Mouse (Mus musculus): ENCODE data around the gene Uvrag.

The Uvrag gene

DNA sequence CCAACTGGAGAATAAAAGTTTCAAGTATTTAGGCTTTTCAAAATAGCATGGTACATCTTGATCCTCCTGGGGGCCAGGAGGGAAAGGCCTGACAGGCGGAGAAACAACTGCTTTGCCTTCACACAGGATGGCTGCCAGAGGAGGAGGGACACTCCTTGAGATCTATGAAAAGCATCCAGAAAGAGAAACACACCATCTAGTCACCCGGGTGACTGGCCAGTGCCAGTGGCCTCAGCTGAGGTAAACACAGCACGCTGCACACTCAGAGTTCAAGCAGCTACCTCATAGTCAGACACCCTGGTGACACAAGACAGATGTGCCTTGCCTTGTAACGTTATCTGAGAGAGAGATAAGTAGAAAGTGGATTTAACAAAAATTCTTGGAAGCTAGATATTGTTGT is 120.6 kb downstream of the Uvrag start:
- no peak for DNase-seq (ENCODE audit: low read depth)

DNA sequence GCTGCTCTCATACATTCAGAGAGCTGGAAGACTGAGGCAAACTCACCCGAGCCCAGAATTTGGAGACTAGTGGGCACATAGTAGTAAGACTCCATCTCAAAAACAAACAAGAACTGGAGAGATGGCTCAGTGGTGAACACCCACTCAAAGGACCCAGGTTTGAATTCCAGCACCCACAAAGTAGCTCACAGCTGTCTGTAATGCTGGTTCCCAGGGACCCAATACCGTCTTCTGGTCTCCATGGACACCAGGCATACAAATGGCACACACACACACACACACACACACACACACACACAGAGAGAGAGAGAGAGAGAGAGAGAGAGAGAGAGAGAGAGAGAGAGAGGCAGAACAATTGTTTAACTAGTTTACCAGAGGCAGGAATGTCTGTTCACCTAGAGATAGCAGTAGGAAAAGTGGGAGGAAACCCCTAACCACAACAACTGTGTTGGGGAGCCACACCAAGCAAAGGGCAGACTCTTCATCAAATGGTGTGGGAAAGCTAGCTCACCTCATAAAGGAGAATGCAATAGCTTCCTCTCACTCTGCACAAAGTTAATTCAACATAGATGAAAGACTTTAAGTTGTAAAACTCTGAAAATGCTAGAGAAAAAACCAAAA is 123.6 kb downstream of the Uvrag start:
- peak; percentile 36 for DNase-seq (ENCODE audit: low read depth)

DNA sequence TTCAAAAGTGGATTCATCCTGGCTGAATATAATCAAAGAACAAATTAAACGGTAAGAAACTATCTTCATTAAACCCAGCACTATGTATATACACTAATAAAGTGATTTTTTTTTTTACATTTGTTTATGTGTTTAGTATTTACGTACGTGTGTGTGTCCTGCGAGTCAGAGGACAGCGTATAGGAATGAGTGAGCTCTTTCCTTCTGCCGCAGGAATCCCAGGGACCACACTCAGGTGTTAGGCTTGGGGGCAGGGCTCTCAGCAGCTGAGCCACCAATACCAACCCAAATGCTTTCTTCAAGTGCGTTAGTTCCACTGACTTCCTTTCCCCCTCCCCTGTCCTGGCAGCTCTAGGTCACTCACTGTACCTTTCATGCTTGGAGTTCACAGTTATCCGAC is 125.0 kb downstream of the Uvrag start:
- no peak for DNase-seq (ENCODE audit: low read depth)

DNA sequence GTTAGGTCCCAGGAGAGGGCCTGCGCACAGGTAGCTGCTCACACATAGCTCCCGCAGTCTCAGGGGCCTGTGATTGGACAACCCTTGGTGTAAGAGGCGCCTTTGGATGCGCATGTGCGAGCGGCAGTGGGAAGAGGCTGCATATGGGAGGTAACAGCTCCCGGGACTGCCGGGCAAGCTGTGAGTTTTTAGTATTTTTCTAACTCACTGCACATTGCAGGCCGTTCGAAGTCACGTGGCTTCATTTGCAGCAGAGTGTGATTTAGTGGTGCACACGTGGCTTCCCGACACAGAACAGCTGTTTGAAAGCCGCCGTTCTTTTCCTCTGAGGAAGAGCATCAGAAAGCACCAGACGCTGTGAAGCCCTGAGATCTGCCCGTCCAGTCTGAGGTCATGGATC is 125.5 kb downstream of the Uvrag start:
- no peak for DNase-seq (ENCODE audit: low read depth)

DNA sequence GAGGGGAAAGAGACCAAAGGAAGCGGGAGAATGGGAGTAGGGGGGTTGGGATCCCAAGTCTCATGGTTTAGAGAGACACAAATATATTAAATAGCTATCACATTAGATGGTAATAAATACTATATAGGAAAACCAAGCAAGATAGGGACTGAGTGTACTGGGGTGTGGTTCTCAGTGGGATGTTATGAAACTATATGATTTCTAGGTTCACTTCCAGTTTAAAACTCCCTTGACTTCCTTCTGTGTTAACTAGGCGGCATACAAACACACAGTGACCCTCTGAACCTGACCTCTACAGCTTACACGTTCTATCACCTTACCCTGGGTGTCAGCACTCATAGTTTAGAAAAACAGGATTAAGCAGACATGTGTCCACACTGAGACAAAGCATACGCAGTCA is 126.3 kb downstream of the Uvrag start:
- no peak for DNase-seq (ENCODE audit: low read depth)

DNA sequence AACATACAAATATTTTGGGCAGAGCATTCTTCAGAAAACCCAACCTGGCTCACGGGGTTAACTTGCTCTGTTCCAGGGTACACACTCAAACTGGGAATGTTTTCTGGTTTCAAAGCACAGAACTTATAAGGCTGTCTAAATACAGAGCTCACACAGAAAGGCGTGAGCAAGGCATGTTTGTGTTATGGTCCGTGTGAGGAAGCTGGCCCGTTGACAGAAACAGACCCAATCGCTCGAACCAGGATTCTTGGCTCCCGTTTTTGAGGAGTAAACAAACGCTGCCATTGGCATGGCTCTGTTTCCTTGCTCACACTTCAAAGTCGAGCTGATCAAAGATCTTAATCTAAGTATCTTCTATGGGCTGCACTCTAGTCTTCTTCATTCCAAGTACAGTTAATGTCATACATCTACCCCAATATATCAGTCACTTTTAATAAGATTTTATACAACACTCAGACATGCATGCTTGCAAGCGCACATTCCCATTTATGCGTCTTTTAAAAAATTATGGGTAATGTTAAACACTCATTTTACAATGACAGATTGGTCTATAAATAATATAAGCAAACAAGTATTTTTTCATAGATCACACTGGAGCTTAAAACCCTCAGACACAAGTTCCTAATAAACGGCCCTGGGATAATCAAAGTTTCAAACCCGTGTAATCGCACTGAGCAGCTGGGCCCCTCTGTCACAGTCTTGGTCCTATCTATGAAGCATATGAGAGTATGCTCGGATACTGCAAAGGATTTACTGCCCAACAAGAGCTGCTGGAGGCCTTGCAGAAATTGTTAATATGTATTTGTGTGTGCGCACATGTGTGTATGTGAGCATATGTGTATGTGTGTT is 133.2 kb downstream of the Uvrag start:
- DNase-seq (ENCODE audit: low read depth) = no peak

DNA sequence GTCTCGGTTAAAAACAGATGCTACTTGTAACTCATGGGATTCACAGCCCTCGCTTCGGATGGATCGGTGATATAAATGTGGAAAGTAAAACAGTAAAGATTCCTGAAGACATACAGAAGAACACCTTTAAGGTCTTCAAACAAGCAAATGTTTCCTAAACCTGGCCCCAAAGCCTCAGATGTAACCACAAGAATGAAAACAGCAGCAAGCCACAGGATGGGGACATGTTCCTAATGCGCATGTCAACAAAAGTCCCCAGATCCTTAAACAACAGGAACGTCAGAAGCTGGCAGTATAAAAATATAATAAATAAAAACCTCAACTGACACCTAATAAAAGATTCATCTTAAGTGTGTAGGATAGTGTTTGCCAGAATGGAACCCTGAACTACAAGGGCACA is 137.7 kb downstream of the Uvrag start:
- peak; percentile 74 for DNase-seq (ENCODE audit: low read depth)

DNA sequence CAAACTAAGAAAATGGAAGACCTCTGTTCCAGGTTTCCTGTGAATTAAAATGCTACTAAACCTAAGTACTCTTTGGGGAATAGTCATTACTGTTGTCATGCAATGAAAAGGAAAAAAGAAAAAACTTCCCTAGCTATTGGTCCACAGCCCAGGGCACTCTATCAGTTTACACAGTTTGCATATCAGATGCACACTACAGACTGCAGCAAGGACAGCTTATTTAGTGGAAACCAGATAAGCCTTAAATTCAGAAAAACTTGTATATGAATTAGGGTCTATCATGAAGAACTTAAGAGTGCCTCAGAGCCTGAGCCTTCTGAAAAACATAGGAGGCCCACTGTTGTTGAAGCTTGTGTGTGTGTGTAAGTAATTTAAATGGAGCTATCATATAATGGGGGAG is 142.2 kb downstream of the Uvrag start:
- no peak for DNase-seq (ENCODE audit: low read depth)

DNA sequence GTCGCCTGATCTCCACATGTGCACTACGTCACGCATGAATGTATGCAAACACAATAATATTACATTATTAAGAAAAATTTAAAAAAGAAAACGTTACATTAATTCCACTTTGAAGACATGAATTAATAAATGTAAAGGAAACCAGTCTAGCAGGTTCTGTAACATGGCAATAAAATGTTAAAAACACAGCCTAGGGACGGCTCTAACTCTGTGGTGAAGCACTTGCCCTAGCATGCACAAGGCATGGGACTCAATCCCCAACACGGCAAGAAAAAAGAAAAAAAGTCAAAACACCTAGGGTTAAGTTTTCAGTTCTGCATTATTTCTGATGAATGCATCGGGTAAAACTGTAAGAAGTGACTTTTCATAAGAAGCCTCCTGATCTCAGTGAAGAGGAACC is 143.2 kb downstream of the Uvrag start:
- no peak for DNase-seq (ENCODE audit: low read depth)

DNA sequence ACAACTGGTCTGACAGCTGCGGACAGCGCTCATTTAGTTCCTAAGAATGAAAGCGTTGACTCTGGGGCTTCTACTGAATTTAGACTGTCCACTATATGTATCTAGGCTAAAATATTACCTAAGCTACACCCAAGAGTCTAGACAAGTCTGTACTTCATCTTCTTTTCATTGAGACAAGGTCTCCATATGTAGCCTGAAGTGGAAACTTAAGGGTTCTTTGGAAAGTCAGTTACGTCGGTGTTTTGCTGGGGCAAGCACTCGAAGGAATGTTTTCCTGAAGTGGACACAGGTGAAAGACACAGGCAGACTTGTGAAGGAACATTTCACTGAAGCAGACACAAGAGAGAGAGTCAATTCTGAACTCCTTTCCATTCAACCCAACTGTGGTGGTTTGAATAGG is 144.2 kb downstream of the Uvrag start:
- no peak for DNase-seq (ENCODE audit: low read depth)

DNA sequence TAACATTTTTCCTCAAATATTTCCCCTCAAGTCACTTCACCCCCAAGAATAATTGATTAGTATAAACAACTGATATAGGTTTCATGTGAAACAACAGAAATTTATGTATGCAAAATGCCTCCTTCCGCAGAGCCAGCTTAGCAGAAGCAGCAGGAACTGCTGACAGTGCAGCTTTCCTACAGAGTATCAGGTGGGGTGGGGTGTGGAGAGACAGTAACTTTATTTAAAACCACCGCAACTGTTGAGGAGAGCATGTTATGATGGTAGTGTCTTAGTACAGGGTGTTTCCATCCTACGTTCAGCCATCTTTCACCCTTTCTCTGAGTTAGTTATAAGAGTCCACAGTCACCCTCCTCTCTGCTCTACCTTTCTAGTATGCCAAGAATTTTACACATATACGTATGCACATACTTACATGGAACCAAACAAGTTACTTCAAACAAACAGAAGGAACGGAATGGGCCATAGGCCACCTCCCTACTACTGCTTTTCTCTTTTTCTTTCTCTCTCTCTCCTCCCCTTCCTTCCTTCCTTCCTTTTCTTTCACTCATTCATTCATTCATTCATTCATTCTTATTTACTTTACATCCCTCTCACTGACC is 145.7 kb downstream of the Uvrag start:
- peak; percentile 22 for DNase-seq (ENCODE audit: low read depth)

DNA sequence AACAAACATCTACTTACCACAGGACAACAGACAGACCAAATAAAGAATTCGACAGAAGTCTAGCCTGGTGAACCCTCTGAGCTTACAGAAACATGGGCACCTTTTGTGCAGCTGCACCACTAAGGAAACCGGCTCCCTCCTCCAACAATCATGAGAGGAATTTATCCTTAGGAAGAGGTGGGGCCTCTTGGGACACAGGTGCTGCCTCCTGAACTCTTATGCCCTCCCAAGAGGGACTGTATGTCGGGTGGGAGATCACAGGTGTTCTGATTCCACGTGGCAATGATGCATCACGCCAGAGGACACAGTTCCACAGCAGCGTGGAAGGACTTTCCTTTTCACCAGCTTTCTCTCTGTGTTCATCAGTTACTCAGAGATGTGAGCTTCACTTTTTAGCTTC is 146.8 kb downstream of the Uvrag start:
- DNase-seq (ENCODE audit: low read depth) = no peak

DNA sequence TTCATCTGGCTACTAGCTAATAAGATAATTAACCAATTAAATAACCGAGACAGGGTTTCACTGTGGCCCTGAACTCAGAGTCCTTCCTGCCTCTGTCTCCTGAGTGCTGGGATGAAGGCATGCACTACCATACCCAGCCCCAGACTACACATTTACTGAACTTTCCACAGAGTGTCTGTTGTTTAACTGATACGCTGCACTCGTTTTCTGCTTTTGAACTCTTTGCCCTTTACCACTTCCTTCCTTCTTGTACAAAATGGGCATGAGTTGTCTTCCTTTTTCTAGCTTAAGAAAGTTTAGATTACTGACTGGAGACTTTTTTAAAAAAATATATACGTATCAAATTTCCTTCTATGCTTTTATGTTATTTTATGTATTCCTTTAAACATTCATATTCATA is 147.5 kb downstream of the Uvrag start:
- peak; percentile 64 for DNase-seq (ENCODE audit: low read depth)

DNA sequence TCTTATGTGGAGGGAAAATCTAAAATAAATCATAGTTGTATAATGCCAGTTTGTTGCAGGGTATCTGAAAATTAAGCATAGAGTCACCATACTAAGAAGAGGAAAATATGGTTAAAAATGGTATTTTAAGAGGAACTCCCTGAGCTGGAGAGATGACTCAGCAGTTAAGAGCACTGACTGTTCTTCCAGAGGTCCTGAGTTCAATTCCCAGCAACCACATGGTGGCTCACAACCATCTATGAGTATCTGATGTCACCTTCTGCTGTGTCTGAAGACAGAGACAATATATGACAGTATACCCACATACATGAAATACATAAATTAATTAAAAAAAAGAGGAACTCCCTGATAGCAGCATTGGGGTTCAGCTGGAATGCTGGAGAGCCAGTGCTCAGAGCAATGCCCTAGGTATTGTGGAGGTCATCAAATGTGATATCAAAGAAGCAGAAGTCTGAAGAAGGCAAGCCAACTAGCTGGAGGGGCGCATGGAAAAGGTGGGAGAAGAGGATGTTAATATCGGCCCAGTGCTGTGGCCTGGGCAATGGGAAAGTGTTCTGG is 149.7 kb downstream of the Uvrag start:
- DNase-seq (ENCODE audit: low read depth) = no peak

DNA sequence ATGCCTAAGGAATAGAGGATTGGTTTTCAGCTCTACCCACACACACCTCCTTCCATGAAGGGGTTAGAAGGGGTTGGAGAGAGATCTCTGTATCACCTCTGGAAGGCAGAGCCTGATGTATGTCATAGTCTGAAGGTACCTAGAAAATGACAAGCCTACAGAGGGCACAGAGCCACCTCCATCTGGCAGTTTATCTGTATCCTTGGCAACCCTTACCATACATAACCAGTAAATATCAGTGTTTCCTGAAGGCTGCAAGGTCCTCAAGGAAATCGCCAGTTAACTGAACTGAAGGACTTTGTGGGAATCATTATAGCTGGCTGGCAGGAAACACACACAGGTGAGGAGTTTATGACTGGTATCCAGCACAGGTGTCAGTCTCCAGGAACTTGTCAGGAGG is 150.4 kb downstream of the Uvrag start:
- no peak for DNase-seq (ENCODE audit: low read depth)

DNA sequence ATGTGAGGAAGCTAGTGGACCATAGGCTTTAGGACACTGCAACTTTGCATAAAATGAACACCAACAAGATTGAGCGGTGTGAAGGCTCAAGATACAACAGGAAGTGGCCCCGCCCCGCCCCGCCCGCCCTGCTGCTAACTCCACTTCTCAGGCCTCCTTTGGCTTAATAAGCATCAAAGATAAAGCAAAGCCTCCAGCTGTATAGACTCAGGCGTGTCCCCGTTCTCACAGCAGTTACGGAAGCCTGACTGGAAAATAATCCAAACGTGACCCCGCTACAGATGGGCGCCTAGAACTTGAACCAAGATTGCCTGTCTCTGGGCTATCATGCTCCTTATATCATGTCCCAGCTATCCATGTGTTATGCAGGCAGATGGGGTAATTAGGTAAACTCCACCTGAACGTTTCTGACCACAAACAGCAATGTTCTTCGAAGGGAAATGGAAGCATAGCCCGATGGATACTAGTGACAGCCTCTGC is 153.9 kb downstream of the Uvrag start:
- DNase-seq (ENCODE audit: low read depth) = no peak

DNA sequence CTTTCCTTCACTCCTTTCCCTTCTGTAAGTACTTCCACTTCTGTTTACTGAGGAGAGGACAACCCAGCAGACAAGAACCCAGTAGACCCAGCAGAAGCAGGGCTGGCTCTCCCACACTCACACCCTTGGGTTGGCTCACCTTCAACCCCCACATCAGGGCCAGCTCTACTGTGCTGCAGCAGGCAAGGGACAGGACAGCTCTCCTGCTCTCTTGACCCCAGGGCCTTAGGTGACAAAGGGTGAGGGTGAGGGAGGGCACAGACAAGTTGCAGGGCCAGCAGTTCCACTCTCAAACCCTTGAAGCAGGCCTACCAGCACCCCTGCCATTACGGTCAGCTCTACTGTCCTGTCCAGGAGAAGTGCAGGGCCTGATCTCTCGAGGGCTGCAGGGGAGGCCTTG is 155.0 kb downstream of the Uvrag start:
- no peak for DNase-seq (ENCODE audit: low read depth)

DNA sequence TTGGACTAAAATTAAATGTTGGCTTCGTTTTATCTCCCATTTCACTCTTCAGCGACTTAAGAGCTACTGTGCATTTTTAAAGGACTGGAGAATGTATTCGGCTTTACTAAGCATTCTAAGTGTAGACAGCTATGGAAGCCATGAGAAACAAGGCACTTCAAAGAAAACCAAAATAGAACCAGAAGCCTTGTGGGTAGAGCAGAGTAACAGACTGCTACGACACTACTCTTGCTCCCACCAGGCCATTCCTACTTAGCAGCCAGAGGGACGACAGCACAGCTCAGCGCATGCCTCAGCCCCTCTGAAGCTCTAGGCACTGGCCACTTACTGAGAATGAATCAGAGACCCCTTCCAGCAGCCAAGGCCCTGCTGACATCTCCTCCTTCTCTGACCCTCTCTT is 155.5 kb downstream of the Uvrag start:
- DNase-seq (ENCODE audit: low read depth) = no peak

DNA sequence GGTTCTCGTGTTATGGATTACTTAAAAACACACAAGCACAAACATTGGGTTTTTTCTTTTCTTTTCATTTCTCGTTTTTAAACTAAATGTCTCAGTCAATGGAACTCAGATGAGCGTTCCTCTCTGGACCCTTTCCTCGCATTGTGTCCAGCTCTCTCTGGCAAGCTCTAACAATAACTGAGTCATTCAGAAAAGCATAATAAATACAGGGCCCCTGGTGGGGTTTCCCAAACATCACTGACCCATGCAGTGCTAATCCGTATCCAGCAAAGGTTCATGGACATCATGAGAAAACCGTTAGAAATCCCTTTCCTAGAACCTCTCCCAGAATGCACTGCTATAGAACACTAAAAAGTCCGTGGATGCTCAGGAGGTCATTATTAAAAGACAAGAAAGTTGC is 156.6 kb downstream of the Uvrag start:
- no peak for DNase-seq (ENCODE audit: low read depth)

DNA sequence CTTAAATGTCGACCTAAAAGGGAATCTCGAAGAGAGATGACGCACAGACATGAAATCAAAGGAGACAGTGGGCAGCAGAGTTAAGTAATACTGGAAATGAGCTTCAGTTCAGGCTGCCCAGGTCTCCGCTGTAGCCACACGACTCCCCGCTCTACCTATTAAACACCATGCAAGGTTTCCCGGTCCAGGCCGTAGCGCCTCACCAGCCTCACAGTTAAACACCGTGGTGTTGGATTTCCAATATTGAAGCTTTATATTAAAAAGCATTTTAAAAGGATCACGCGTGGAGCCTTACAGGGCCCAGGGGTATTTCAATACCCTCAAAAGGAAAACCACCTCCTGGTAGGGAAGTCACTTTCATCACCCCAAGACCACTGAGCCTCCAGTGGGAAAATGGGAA is 157.9 kb downstream of the Uvrag start:
- no peak for DNase-seq (ENCODE audit: low read depth)

DNA sequence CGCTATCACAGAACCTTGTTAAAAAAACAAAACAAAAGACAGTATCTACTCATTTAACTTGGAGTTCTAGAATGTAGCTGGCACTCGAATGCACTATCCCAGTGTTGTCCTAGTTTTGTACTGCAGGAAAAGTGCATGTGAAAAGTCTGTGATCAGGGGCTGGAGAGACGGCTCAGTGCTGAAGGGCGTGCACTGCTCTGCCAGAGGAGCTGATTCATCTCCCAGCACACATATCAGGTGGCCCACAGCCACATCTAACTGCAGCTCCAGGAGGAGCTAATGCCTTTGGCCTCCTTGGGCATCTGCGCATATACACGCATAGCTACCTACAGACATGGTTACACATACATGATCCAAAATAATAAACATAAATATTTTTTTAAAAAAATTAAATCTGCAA is 159.5 kb downstream of the Uvrag start:
- DNase-seq (ENCODE audit: low read depth) = no peak

DNA sequence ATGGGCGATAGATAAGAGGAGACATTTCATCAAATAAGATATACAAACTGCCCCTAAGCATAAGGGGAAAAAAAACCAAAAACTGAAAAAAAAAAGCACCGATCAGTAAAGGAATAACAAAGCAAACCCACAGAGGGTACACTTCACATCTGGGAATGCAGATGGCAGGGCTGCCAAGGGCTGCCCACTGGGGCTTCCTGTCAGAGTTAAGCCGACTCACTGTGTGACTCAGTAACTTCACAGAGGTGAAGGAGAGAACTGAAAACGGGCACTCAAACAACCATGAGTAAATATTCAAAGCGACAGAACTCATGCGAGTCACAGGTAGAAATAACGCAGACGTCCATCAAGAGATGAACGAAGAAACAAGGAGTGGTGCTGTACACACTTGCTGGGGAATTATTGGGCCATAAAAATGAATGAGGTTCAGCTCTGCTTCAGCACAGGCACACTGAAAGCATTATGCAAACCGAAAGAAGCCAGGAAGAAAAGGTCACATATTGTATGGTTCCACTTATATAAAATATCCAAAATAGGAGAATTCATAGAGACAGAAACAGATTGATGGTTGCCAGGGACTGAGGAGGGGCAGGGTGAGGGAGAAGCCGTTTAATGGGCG is 164.0 kb downstream of the Uvrag start:
- no peak for DNase-seq (ENCODE audit: low read depth)

DNA sequence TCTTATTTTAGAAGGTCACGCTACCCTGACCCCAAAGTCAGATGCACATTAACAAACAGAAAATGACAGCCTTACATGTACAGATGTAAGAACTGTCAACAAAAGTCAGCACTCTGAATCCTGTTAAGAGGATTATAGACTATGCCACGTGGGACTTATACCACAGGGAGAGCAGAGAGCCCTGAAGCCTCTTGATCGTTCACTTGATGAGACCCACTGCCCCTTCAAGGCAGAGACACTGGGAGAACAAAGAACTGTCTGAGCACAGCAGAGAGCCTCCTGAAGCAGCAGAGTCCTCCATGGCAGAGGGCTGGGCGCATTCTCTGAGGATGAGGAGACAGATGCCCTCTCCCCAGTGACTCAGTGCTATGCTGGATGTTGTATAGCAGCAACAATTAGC is 166.4 kb downstream of the Uvrag start:
- DNase-seq (ENCODE audit: low read depth) = no peak

All from naive thymus-derived CD4-positive, alpha-beta T cell, adult 2 months (primary cell).